Mouse (Mus musculus) hindbrain, postnatal 0 days (tissue): Measurements from ENCODE around the gene 1700093K21Rik. TPM values are rescaled to one million over a fixed set of nuclear protein-coding genes. Genes with fewer than 3 reads are reported as not detected.
"Not testable (repeated sequence)": the region's sequence is repeated elsewhere in the genome, so short reads cannot be mapped to it uniquely, and the experiment has no call there.

ENCODE experiments used
- ATAC-seq: fragments of 200-750 bp; cut with Nextera tagmentation; 2 replicates; pipeline ENCODE4 v1.8.0; 2017; ENCODE audit warnings: mild to moderate bottlenecking, moderate TSS enrichment, moderate library complexity
- DNase-seq: peaks from one replicate; pipeline ENCODE4 v3.0.0-alpha.2; 2015; ENCODE audit warnings: low spot score
- H3K27ac ChIP-seq: fragments of 300-500 bp; sonication (generic); 2 replicates; pipeline ENCODE4 v1.5.1; 2014; ENCODE audit warnings: mild to moderate bottlenecking
- H3K27me3 ChIP-seq: fragments of 300-500 bp; sonication (generic); 2 replicates; pipeline ENCODE4 v1.6.1; 2014; ENCODE audit warnings: low read length, mixed read lengths; ENCODE audit not compliant: insufficient read depth
- H3K36me3 ChIP-seq: fragments of 300-500 bp; sonication (generic); 2 replicates; pipeline ENCODE4 v1.6.1; 2014; ENCODE audit warnings: low read length, mixed read lengths; ENCODE audit not compliant: insufficient read depth
- H3K4me1 ChIP-seq: fragments of 300-500 bp; sonication (generic); 2 replicates; pipeline ENCODE4 v1.6.1; 2014; ENCODE audit warnings: antibody characterized with exemption, low read length, mixed read lengths; ENCODE audit not compliant: insufficient read depth
- H3K4me2 ChIP-seq: fragments of 300-500 bp; sonication (generic); 2 replicates; pipeline ENCODE4 v1.6.1; 2014; ENCODE audit warnings: low read depth, mild to moderate bottlenecking, low read length, moderate library complexity, mixed read lengths
- H3K4me3 ChIP-seq: fragments of 300-500 bp; sonication (generic); 2 replicates; pipeline ENCODE4 v1.5.1; 2014; ENCODE audit warnings: low read length
- H3K9ac ChIP-seq: fragments of 300-500 bp; sonication (generic); replicated peaks from 2 replicates; pipeline ENCODE4 v1.6.1; 2014; ENCODE audit warnings: mild to moderate bottlenecking, low read length, moderate library complexity, mixed read lengths
- H3K9me3 ChIP-seq: fragments of 300-500 bp; sonication (generic); 2 replicates; pipeline ENCODE4 v1.6.1; 2016; ENCODE audit warnings: low read length, mixed read lengths
- CTCF ChIP-seq: IDR thresholded peaks from 2 replicates; pipeline ENCODE4 v1.5.1; 2016; ENCODE audit warnings: antibody characterized with exemption, control low read depth, low read depth
- WGBS: fragments of 180-500 bp; shearing (Covaris S2); extraction: QIAGEN DNeasy Blood & Tissue Kit; methylation state at CpG from one replicate; pipeline ENCODE4 v1.1.7; 2014; 5-methylcytosine and 5-hydroxymethylcytosine counted together
- polyA plus RNA-seq: library from polyadenylated mRNA; unstranded; fragments of >200 nt; fragmentation: Nextera tagmentation; extraction: Ambion mirVana; gene quantifications from 2 replicates; pipeline ENCODE4 v1.2.1, GENCODE M21; 2015
- total RNA-seq: library from RNA; depleted of rRNA; stranded (reverse); fragments of >200 nt; gene quantifications from 2 replicates; pipeline ENCODE4 v1.2.3, GENCODE M21; 2014; rRNA removed

The 1700093K21Rik gene
- 0.21 TPM in 1 of 2 replicates, not detected in the other for total RNA-seq
- 0.18 and 0.26 TPM in 2 replicates for polyA plus RNA-seq

GRCm38 (mm10) chr11:23520473-23521205 is at the start of gene 1700093K21Rik:
Gene 1700093K21Rik, minus strand, starts transcription at chr11:23521155.
- Histone ChIP-seq H3K4me2 (no peak within 1 kb of the TSS), H3K36me3 (no peaks in the 10 kb centered on the region), H3K4me3 (no peak within 1 kb of the TSS), H3K27ac (no peak within 1 kb of the TSS), H3K27me3 (no peaks in the 10 kb centered on the region), H3K4me1 (no peaks in the 10 kb centered on the region), H3K9ac (no peak within 1 kb of the TSS), H3K9me3 (no peaks in the 10 kb centered on the region)
- 33% methylated on average over 5 of the region's 5 CpGs for WGBS
- DNase-seq (no peak), ATAC-seq (no peak)
- no peak for TF ChIP-seq CTCF

- no peaks in the 10 kb centered on the region for H3K9me3 ChIP-seq
- H3K4me3 ChIP-seq, result no peak overlapping the region
- no peak overlapping the region for H3K4me2 ChIP-seq
- H3K9ac ChIP-seq, result no peak overlapping the region
- no peaks in the 10 kb centered on the region for H3K27me3 ChIP-seq
- H3K27ac ChIP-seq, result no peak overlapping the region
- H3K36me3 ChIP-seq, result peaks cover 14% of the 10 kb centered on the region; the same call in 1 of the 2 replicates
- WGBS, result 92% methylated on average over 7 of the region's 7 CpGs
- DNase-seq (no peak), ATAC-seq (no peak)
- no peaks in the 10 kb centered on the region for H3K4me1 ChIP-seq
- no peak for TF ChIP-seq CTCF
Measured at GRCm38 (mm10) chr11:23570130-23570529, 49.2 kb upstream of the 1700093K21Rik start.

GRCm38 (mm10) chr11:23565761-23566160 is 44.8 kb upstream of the 1700093K21Rik start:
- no peaks in the 10 kb centered on the region for H3K9me3 ChIP-seq
- no peaks in the 10 kb centered on the region for H3K27me3 ChIP-seq
- H3K4me1 ChIP-seq, result no peaks in the 10 kb centered on the region
- peaks cover 15% of the 10 kb centered on the region; the same call in 1 of the 2 replicates for H3K36me3 ChIP-seq
- 63% methylated on average over 6 of the region's 6 CpGs for whole genome bisulfite sequencing
- ATAC-seq, result peak; percentile 91
- peak; percentile 79 for DNase-seq
- H3K4me3 ChIP-seq, result no peak overlapping the region
- H3K9ac ChIP-seq, result no peak overlapping the region
- TF ChIP-seq CTCF, result peak; percentile 90
- H3K4me2 ChIP-seq, result no peak overlapping the region
- no peak overlapping the region for H3K27ac ChIP-seq

- no peaks in the 10 kb centered on the region for H3K4me1 ChIP-seq
- ATAC-seq (no peak), DNase-seq (no peak)
- TF ChIP-seq CTCF, result no peak
- no peak overlapping the region for H3K27ac ChIP-seq
- no peak overlapping the region for H3K4me3 ChIP-seq
- H3K27me3 ChIP-seq, result no peaks in the 10 kb centered on the region
- 62% methylated on average over 6 of the region's 6 CpGs for WGBS
- no peaks in the 10 kb centered on the region for H3K36me3 ChIP-seq
- H3K4me2 ChIP-seq, result no peak overlapping the region
- no peak overlapping the region for H3K9ac ChIP-seq
- H3K9me3 ChIP-seq, result no peaks in the 10 kb centered on the region
Measured at GRCm38 (mm10) chr11:23557039-23557630, 36.2 kb upstream of the 1700093K21Rik start.

GRCm38 (mm10) chr11:23537446-23537845 is 16.5 kb upstream of the 1700093K21Rik start:
- no peaks in the 10 kb centered on the region for H3K9me3 ChIP-seq
- no peaks in the 10 kb centered on the region for H3K36me3 ChIP-seq
- no peak overlapping the region for H3K4me2 ChIP-seq
- H3K4me1 ChIP-seq, result no peaks in the 10 kb centered on the region
- H3K9ac ChIP-seq, result no peak overlapping the region
- no peak overlapping the region for H3K27ac ChIP-seq
- H3K27me3 ChIP-seq, result no peaks in the 10 kb centered on the region
- no peak overlapping the region for H3K4me3 ChIP-seq
- WGBS, result 86% methylated on average over 2 of the region's 2 CpGs
- TF ChIP-seq CTCF, result no peak
- ATAC-seq (no peak), DNase-seq (no peak)

- TF ChIP-seq CTCF, result no peak
- Histone ChIP-seq H3K9ac (no peak overlapping the region), H3K9me3 (no peaks in the 10 kb centered on the region), H3K36me3 (no peaks in the 10 kb centered on the region), H3K27me3 (no peaks in the 10 kb centered on the region), H3K27ac (no peak overlapping the region), H3K4me3 (no peak overlapping the region), H3K4me2 (no peak overlapping the region), H3K4me1 (no peaks in the 10 kb centered on the region)
- ATAC-seq (no peak), DNase-seq (no peak)
- 80% methylated on average over 3 of the region's 3 CpGs for WGBS
Measured at GRCm38 (mm10) chr11:23518981-23519380, 2.0 kb downstream of the 1700093K21Rik start.

GRCm38 (mm10) chr11:23515315-23515714 is 5.6 kb downstream of the 1700093K21Rik start:
- DNase-seq (no peak), ATAC-seq (no peak)
- no peak for TF ChIP-seq CTCF
- WGBS, result 78% methylated on average over 2 of the region's 2 CpGs
- Histone ChIP-seq H3K4me1 (no peaks in the 10 kb centered on the region), H3K4me2 (no peak overlapping the region), H3K27ac (no peak overlapping the region), H3K27me3 (no peaks in the 10 kb centered on the region), H3K9ac (no peak overlapping the region), H3K4me3 (no peak overlapping the region), H3K36me3 (no peaks in the 10 kb centered on the region), H3K9me3 (no peaks in the 10 kb centered on the region)

GRCm38 (mm10) chr11:23514785-23515184 is 6.2 kb downstream of the 1700093K21Rik start:
- not testable (repeated sequence) for H3K9me3 ChIP-seq, H3K27me3 ChIP-seq, H3K4me1 ChIP-seq, H3K4me2 ChIP-seq, H3K4me3 ChIP-seq, H3K27ac ChIP-seq, H3K36me3 ChIP-seq, DNase-seq, ATAC-seq, H3K9ac ChIP-seq
- 63% methylated on average over 4 of the region's 4 CpGs for WGBS

- ATAC-seq, H3K36me3 ChIP-seq, H3K27me3 ChIP-seq, H3K4me3 ChIP-seq, H3K4me2 ChIP-seq, H3K9ac ChIP-seq, H3K4me1 ChIP-seq, H3K9me3 ChIP-seq, DNase-seq, H3K27ac ChIP-seq: not testable (repeated sequence)
- WGBS, result 86% methylated on average over 5 of the region's 5 CpGs
Measured at GRCm38 (mm10) chr11:23504801-23505200, 16.2 kb downstream of the 1700093K21Rik start.
